Mouse (Mus musculus): ENCODE results near the gene Copz2. TPM values are rescaled to one million over a fixed set of nuclear protein-coding genes. Genes with fewer than 3 reads are reported as not detected.

The Copz2 gene
- polyA plus RNA-seq, 1 experiment = 15.8 TPM

GRCm38 (mm10) chr11:96886942-96887546, 37.4 kb downstream of the Copz2 start:
- TF ChIP-seq CTCF (IDR thresholded peaks at IDR 0.05; ENCODE audit: borderline replicate concordance, extremely low read depth, insufficient read depth, insufficient read length) (no peak), POLR2A (IDR thresholded peaks at IDR 0.05; ENCODE audit: borderline replicate concordance, extremely low read depth, insufficient read depth, insufficient read length, poor library complexity, severe bottlenecking) (no peak)
- DNase-seq (ENCODE audit: low read depth) = no peak

GRCm38 (mm10) chr11:96891784-96892527, 42.3 kb downstream of the Copz2 start:
- DNase-seq (ENCODE audit: low read depth) = no peak
- TF ChIP-seq CTCF (IDR thresholded peaks at IDR 0.05; ENCODE audit: borderline replicate concordance, extremely low read depth, insufficient read depth, insufficient read length) (no peak), POLR2A (IDR thresholded peaks at IDR 0.05; ENCODE audit: borderline replicate concordance, extremely low read depth, insufficient read depth, insufficient read length, poor library complexity, severe bottlenecking) (no peak)

- no peak for TF ChIP-seq POLR2A (IDR thresholded peaks at IDR 0.05; ENCODE audit: borderline replicate concordance, extremely low read depth, insufficient read depth, insufficient read length, poor library complexity, severe bottlenecking)
- no peak for TF ChIP-seq CTCF (IDR thresholded peaks at IDR 0.05; ENCODE audit: borderline replicate concordance, extremely low read depth, insufficient read depth, insufficient read length)
Observed at GRCm38 (mm10) chr11:96893203-96893842, 43.7 kb downstream of the Copz2 start.

GRCm38 (mm10) chr11:96895886-96896285, 46.2 kb downstream of the Copz2 start:
- no peak for DNase-seq (ENCODE audit: low read depth)
- no peak for TF ChIP-seq POLR2A (IDR thresholded peaks at IDR 0.05; ENCODE audit: borderline replicate concordance, extremely low read depth, insufficient read depth, insufficient read length, poor library complexity, severe bottlenecking)
- TF ChIP-seq CTCF (IDR thresholded peaks at IDR 0.05; ENCODE audit: borderline replicate concordance, extremely low read depth, insufficient read depth, insufficient read length) = no peak

More at GRCm38 (mm10) chr11:96893203-96893842, 43.7 kb downstream of the Copz2 start:
- DNase-seq (ENCODE audit: low read depth) = peak; percentile 85

- TF ChIP-seq POLR2A (IDR thresholded peaks at IDR 0.05; ENCODE audit: borderline replicate concordance, extremely low read depth, insufficient read depth, insufficient read length, poor library complexity, severe bottlenecking) = no peak
- TF ChIP-seq CTCF (IDR thresholded peaks at IDR 0.05; ENCODE audit: borderline replicate concordance, extremely low read depth, insufficient read depth, insufficient read length) = no peak
- peak; percentile 88 for DNase-seq (ENCODE audit: low read depth)
Observed at GRCm38 (mm10) chr11:96899449-96900306, 50.0 kb downstream of the Copz2 start.

GRCm38 (mm10) chr11:96901332-96901731, 51.7 kb downstream of the Copz2 start:
- DNase-seq (ENCODE audit: low read depth) = peak; percentile 54
- TF ChIP-seq CTCF (IDR thresholded peaks at IDR 0.05; ENCODE audit: borderline replicate concordance, extremely low read depth, insufficient read depth, insufficient read length) (no peak), POLR2A (IDR thresholded peaks at IDR 0.05; ENCODE audit: borderline replicate concordance, extremely low read depth, insufficient read depth, insufficient read length, poor library complexity, severe bottlenecking) (no peak)

GRCm38 (mm10) chr11:96902639-96903635, 53.3 kb downstream of the Copz2 start:
- peak; percentile 98 for DNase-seq (ENCODE audit: low read depth)
- no peak for TF ChIP-seq CTCF (IDR thresholded peaks at IDR 0.05; ENCODE audit: borderline replicate concordance, extremely low read depth, insufficient read depth, insufficient read length)
- no peak for TF ChIP-seq POLR2A (IDR thresholded peaks at IDR 0.05; ENCODE audit: borderline replicate concordance, extremely low read depth, insufficient read depth, insufficient read length, poor library complexity, severe bottlenecking)

GRCm38 (mm10) chr11:96906431-96907161, 56.9 kb downstream of the Copz2 start:
- TF ChIP-seq POLR2A (IDR thresholded peaks at IDR 0.05; ENCODE audit: borderline replicate concordance, extremely low read depth, insufficient read depth, insufficient read length, poor library complexity, severe bottlenecking) = no peak
- TF ChIP-seq CTCF (IDR thresholded peaks at IDR 0.05; ENCODE audit: borderline replicate concordance, extremely low read depth, insufficient read depth, insufficient read length) = no peak
- DNase-seq (ENCODE audit: low read depth) = no peak

- TF ChIP-seq CTCF (IDR thresholded peaks at IDR 0.05; ENCODE audit: borderline replicate concordance, extremely low read depth, insufficient read depth, insufficient read length) = no peak
- no peak for TF ChIP-seq POLR2A (IDR thresholded peaks at IDR 0.05; ENCODE audit: borderline replicate concordance, extremely low read depth, insufficient read depth, insufficient read length, poor library complexity, severe bottlenecking)
- DNase-seq (ENCODE audit: low read depth) = no peak
Observed at GRCm38 (mm10) chr11:96908594-96908993, 58.9 kb downstream of the Copz2 start.

Data from brain, embryonic 14.5 days (tissue).